Mouse (Mus musculus) spleen, embryonic (tissue): Measurements from ENCODE around the gene Tspan4.

Source experiments
- CTCF ChIA-PET: fragments of 350-600 bp; sonication (Branson Sonifier 250); formaldehyde crosslinking; loops from one replicate; lab custom pipeline; 2022; lab: Charles Lee

Tspan4 gene

GRCm38 (mm10) chr7:141472226-141472625 lies 2.8 kb upstream of the Tspan4 start:
- CTCF ChIA-PET = no interaction called here

GRCm38 (mm10) chr7:141472763-141473162 lies 2.3 kb upstream of the Tspan4 start:
- CTCF ChIA-PET = no interaction called here

- CTCF ChIA-PET = interaction anchor here (0.6 kb wide), 1 partner anchor 1975 kb away, joined by 3 read pairs; no protein-coding TSS in a partner anchor
Observed at GRCm38 (mm10) chr7:141474160-141474559, 880 bp upstream of the Tspan4 start.

- CTCF ChIA-PET = interaction anchor here (0.7 kb wide), 1 partner anchor 65 kb away, joined by 3 read pairs; no protein-coding TSS in a partner anchor
Observed at GRCm38 (mm10) chr7:141475805-141476158, 742 bp downstream of the Tspan4 start.

- CTCF ChIA-PET = interaction anchor here (0.7 kb wide), 1 partner anchor 64 kb away, joined by 3 read pairs; no protein-coding TSS in a partner anchor
Observed at GRCm38 (mm10) chr7:141476226-141476980, 1.4 kb downstream of the Tspan4 start.

- CTCF ChIA-PET = no interaction called here
Observed at GRCm38 (mm10) chr7:141476981-141477370, 1.9 kb downstream of the Tspan4 start.

GRCm38 (mm10) chr7:141477578-141478269 lies 2.7 kb downstream of the Tspan4 start:
- CTCF ChIA-PET = interaction anchor here (0.5 to 0.6 kb wide), 2 partner anchors 39 to 859 kb away, joined by 3 to 5 read pairs; no protein-coding TSS in a partner anchor

- CTCF ChIA-PET = no interaction called here
Observed at GRCm38 (mm10) chr7:141478270-141478748, 3.3 kb downstream of the Tspan4 start.

- CTCF ChIA-PET = interaction anchor here (0.8 to 1.1 kb wide), 3 partner anchors 47 to 443 kb away, joined by 3 read pairs; no protein-coding TSS in a partner anchor
Observed at GRCm38 (mm10) chr7:141480842-141481497, 5.9 kb downstream of the Tspan4 start.

- CTCF ChIA-PET = interaction anchor here (0.8 to 1.1 kb wide), 2 partner anchors 46 to 439 kb away, joined by 3 read pairs; no protein-coding TSS in a partner anchor
Observed at GRCm38 (mm10) chr7:141481498-141482401, 6.7 kb downstream of the Tspan4 start.

- CTCF ChIA-PET = interaction anchor here (0.6 kb wide), 1 partner anchor 79 kb away, joined by 12 read pairs; no protein-coding TSS in a partner anchor
Observed at GRCm38 (mm10) chr7:141482531-141483024, 7.5 kb downstream of the Tspan4 start.

- CTCF ChIA-PET = interaction anchor here (0.6 kb wide), 2 partner anchors 80 to 104 kb away, joined by 4 to 12 read pairs; no protein-coding TSS in a partner anchor
Observed at GRCm38 (mm10) chr7:141483114-141483653, 8.1 kb downstream of the Tspan4 start.

- CTCF ChIA-PET = no interaction called here
Observed at GRCm38 (mm10) chr7:141484186-141485120, 9.4 kb downstream of the Tspan4 start.

GRCm38 (mm10) chr7:141485186-141485585 lies 10.1 kb downstream of the Tspan4 start:
- CTCF ChIA-PET = no interaction called here

- CTCF ChIA-PET = no interaction called here
Observed at GRCm38 (mm10) chr7:141485606-141486005, 10.6 kb downstream of the Tspan4 start.

- CTCF ChIA-PET = no interaction called here
Observed at GRCm38 (mm10) chr7:141486239-141486638, 11.2 kb downstream of the Tspan4 start.

- CTCF ChIA-PET = interaction anchor here (0.8 kb wide), 1 partner anchor 651 kb away, joined by 4 read pairs; no protein-coding TSS in a partner anchor
Observed at GRCm38 (mm10) chr7:141487141-141487540, 12.1 kb downstream of the Tspan4 start.

- CTCF ChIA-PET = no interaction called here
Observed at GRCm38 (mm10) chr7:141491151-141491550, 16.1 kb downstream of the Tspan4 start.

GRCm38 (mm10) chr7:141492738-141493137 lies 17.7 kb downstream of the Tspan4 start:
- CTCF ChIA-PET = no interaction called here
